Mouse (Mus musculus): ENCODE data around the gene Myef2. TPM values are rescaled to one million over a fixed set of nuclear protein-coding genes. Genes with fewer than 3 reads are reported as not detected.
"Not testable (repeated sequence)": the region's sequence is repeated elsewhere in the genome, so short reads cannot be mapped to it uniquely, and the experiment has no call there.

Myef2 gene
- 54.2 and 82.3 TPM in 2 replicates for total RNA-seq (2017)

- peak; percentile 73 to 84 for ATAC-seq (replicated peaks in 1 of 2; ENCODE audit: insufficient read depth in 1 of 2, low FRiP score in 2 of 2, low TSS enrichment in 1 of 2, low read depth in 1 of 2, poor library complexity in 2 of 2, severe bottlenecking in 2 of 2)
Measured at GRCm38 (mm10) chr2:125123477-125123852, at the start of gene Myef2. TSS of gene Myef2 (minus strand) at chr2:125123661.

DNA sequence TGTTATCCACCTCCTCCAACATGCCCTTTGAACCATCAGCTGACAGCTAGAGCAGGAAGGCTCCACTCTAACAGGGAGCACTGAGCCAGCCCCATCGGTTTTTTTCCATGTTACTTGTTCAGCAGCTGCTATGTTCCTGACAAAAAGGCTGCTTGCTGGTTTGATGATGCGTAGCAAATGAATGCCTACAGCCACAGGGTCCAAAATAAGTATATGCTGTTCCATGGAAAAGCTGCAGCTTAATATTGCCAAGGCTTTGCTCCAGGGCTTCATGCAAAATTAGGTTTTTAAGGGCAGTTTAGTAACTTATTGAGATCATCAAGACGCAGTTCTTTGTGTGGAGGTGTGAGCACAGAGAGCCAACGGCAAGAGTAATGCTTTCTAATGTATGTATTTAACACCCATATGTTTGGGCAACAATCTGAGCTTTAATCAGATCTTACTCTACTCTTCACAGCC lies 38.6 kb upstream of the Myef2 start:
- ATAC-seq (replicated peaks in 1 of 2; ENCODE audit: insufficient read depth in 1 of 2, low FRiP score in 2 of 2, low TSS enrichment in 1 of 2, low read depth in 1 of 2, poor library complexity in 2 of 2, severe bottlenecking in 2 of 2), result no peak

DNA sequence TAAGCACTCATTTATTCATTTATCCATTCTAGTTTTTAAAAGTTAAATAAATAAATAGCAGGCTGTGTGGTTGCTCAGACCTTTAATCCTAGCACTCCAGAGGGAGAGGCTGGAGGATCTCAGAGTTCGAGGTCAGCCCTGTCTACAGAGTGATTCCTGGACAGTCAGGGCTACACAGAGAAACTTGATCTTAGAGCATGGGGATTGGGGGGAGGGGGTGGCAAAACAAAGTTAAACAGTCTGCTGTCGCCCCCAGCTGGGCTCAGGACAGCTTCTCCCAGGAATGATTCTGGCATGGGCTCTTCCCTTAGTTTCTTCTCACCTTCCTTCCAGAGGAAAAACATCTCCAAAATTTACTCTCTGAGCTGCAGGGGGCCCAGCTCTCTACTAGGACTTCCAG lies 32.0 kb upstream of the Myef2 start:
- ATAC-seq (replicated peaks in 1 of 2; ENCODE audit: insufficient read depth in 1 of 2, low FRiP score in 2 of 2, low TSS enrichment in 1 of 2, low read depth in 1 of 2, poor library complexity in 2 of 2, severe bottlenecking in 2 of 2), result no peak

DNA sequence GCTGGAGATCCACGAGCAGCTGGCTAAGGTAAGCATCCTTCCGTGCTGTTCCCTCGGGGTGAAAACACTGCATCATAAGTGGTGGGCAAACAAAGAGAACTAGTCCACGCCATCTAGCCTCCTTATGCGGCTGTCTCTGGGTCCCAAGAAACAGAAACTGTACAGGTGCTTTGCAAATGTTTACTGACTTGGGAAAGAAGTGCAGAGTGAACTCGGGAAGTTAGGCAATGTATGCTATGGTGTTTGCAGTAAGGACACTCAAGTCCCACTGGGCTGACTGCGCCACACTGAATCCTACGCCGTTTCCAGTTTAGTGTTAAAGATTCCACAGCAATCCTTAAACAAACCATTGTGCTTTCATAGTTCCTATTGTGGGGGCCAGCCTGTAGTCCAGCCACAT lies 30.8 kb upstream of the Myef2 start:
- no peak for ATAC-seq (replicated peaks in 1 of 2; ENCODE audit: insufficient read depth in 1 of 2, low FRiP score in 2 of 2, low TSS enrichment in 1 of 2, low read depth in 1 of 2, poor library complexity in 2 of 2, severe bottlenecking in 2 of 2)

- ATAC-seq (replicated peaks in 1 of 2; ENCODE audit: insufficient read depth in 1 of 2, low FRiP score in 2 of 2, low TSS enrichment in 1 of 2, low read depth in 1 of 2, poor library complexity in 2 of 2, severe bottlenecking in 2 of 2), result no peak
Measured at GRCm38 (mm10) chr2:125152388-125152787, 28.9 kb upstream of the Myef2 start, which contains the start of gene Slc12a1. TSS of gene Slc12a1 (plus strand) at chr2:125152505.

- no peak for ATAC-seq (replicated peaks in 1 of 2; ENCODE audit: insufficient read depth in 1 of 2, low FRiP score in 2 of 2, low TSS enrichment in 1 of 2, low read depth in 1 of 2, poor library complexity in 2 of 2, severe bottlenecking in 2 of 2)
Measured at GRCm38 (mm10) chr2:125142336-125142735, 18.9 kb upstream of the Myef2 start.

DNA sequence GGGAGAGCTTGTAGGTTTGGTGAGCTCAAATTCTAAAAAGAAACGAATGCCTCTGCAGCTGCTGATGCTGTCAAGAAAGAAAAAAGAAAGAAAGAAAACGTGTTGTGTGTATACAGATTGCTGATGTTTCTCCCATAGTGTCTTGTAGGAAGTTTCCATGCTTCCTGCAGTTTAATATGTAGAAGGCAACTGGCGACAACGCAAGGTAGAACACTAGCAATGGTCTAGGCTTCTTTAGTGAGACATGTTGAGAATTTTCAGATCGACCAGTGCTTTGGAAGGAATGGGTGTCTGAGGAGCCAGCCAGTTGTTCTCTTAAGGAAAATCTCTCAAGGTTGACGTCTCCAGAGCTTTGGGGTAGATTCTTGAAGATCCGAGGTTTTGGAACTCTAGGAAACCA lies 13.4 kb upstream of the Myef2 start:
- no peak for ATAC-seq (replicated peaks in 1 of 2; ENCODE audit: insufficient read depth in 1 of 2, low FRiP score in 2 of 2, low TSS enrichment in 1 of 2, low read depth in 1 of 2, poor library complexity in 2 of 2, severe bottlenecking in 2 of 2)

DNA sequence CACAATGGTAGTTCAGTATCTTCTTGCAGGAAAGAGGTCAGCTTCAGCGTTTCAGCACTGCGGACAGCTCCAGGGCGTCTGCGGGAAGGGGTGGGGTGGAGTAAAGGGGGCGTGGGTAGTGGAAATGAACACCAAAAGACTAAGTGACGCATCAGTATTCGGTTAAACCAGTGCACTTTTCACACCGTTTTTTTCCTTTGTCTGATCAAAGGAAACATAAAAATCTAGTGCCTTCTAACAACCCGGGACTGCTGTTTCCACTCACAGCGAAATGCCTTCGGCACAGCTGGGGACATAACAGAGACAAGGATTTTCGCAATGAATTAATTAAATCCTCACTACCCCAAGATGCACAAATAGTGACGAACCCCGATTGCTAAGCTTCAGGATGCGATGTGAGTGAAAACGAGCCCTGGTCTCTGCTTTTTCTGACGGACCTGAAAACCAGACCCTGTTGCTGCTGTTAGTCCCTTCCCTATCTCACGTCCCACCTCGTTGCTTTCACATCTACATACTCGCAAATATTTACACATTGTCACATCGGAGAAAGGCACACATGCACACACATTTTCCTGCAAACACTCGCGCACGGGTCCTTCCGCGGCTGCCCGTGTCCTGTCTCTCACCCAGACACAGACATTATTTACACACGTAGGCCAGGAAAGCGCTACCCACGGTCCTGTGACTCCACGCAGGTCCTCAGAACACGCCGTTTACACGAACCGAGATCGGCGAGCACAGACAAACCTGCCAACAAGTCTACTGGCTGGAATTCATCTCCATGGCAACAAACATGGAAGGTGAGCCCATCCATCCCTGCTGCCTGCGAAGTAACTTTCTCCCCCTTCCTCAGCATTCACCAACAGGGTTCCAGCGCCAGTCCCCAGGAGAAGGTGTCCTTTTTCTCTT lies 12.7 kb upstream of the Myef2 start, which contains the start of gene Ctxn2:
Gene Ctxn2, plus strand, starts transcription at position 790 of the 909 bp plus-strand sequence.
- ATAC-seq (replicated peaks in 1 of 2; ENCODE audit: insufficient read depth in 1 of 2, low FRiP score in 2 of 2, low TSS enrichment in 1 of 2, low read depth in 1 of 2, poor library complexity in 2 of 2, severe bottlenecking in 2 of 2), result peak; percentile 93 to 94

GRCm38 (mm10) chr2:125134113-125134512 lies 10.7 kb upstream of the Myef2 start:
- no peak for ATAC-seq (replicated peaks in 1 of 2; ENCODE audit: insufficient read depth in 1 of 2, low FRiP score in 2 of 2, low TSS enrichment in 1 of 2, low read depth in 1 of 2, poor library complexity in 2 of 2, severe bottlenecking in 2 of 2)

- no peak for ATAC-seq (replicated peaks in 1 of 2; ENCODE audit: insufficient read depth in 1 of 2, low FRiP score in 2 of 2, low TSS enrichment in 1 of 2, low read depth in 1 of 2, poor library complexity in 2 of 2, severe bottlenecking in 2 of 2)
Measured at GRCm38 (mm10) chr2:125126792-125127191, 3.3 kb upstream of the Myef2 start.

- no peak for ATAC-seq (replicated peaks in 1 of 2; ENCODE audit: insufficient read depth in 1 of 2, low FRiP score in 2 of 2, low TSS enrichment in 1 of 2, low read depth in 1 of 2, poor library complexity in 2 of 2, severe bottlenecking in 2 of 2)
Measured at GRCm38 (mm10) chr2:125125824-125126223, 2.4 kb upstream of the Myef2 start.

GRCm38 (mm10) chr2:125122624-125123476 lies 611 bp downstream of the Myef2 start:
- peak; percentile 18 to 52; a peak in 3 of 4 replicates for ATAC-seq (replicated peaks in 1 of 2; ENCODE audit: insufficient read depth in 1 of 2, low FRiP score in 2 of 2, low TSS enrichment in 1 of 2, low read depth in 1 of 2, poor library complexity in 2 of 2, severe bottlenecking in 2 of 2)

- ATAC-seq (replicated peaks in 1 of 2; ENCODE audit: insufficient read depth in 1 of 2, low FRiP score in 2 of 2, low TSS enrichment in 1 of 2, low read depth in 1 of 2, poor library complexity in 2 of 2, severe bottlenecking in 2 of 2), result no peak
Measured at GRCm38 (mm10) chr2:125122288-125122623, 1.2 kb downstream of the Myef2 start.

GRCm38 (mm10) chr2:125119381-125120110 lies 3.9 kb downstream of the Myef2 start:
- no peak for ATAC-seq (replicated peaks in 1 of 2; ENCODE audit: insufficient read depth in 1 of 2, low FRiP score in 2 of 2, low TSS enrichment in 1 of 2, low read depth in 1 of 2, poor library complexity in 2 of 2, severe bottlenecking in 2 of 2)

DNA sequence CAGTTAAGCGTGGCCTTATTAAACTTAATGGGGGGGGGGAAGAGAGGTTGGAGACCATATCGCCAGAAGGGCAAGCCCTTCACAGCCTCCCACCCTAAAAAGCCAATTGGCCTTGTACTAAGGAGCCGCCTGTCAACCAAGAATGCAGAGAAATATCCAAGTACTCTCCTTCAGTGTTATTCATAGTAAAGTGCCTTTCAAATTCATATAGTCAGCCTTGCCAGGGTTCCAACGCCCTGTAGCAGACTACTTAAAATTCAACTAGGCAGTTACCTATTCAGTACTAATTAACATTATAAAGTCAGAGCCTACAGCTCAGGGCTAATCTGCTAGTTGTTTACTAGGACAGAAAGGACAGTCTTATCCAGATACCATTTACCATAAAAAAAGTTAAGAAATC lies 16.9 kb downstream of the Myef2 start:
- ATAC-seq (replicated peaks in 1 of 2; ENCODE audit: insufficient read depth in 1 of 2, low FRiP score in 2 of 2, low TSS enrichment in 1 of 2, low read depth in 1 of 2, poor library complexity in 2 of 2, severe bottlenecking in 2 of 2), result not testable (repeated sequence)

DNA sequence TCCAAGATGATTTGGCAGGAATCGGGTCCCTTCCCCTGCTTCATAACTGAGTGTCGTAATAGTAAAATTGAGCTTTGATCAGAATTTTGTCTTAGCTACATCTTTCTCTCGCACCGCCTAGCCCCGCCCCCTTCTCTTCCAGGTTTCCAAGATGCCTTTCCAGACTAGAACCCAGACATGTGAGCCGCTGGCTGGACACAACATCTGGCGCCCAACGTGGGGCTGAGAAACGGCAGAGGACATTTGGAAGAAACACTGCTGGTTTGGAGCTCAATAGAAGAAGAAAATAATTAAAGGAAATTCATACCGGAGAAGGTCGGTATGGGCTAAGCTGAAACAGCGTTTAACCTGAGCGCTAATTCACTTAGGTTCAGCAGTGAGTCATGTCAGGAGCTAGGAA lies 19.0 kb downstream of the Myef2 start:
- ATAC-seq (replicated peaks in 1 of 2; ENCODE audit: insufficient read depth in 1 of 2, low FRiP score in 2 of 2, low TSS enrichment in 1 of 2, low read depth in 1 of 2, poor library complexity in 2 of 2, severe bottlenecking in 2 of 2), result not testable (repeated sequence)

- ATAC-seq (replicated peaks in 1 of 2; ENCODE audit: insufficient read depth in 1 of 2, low FRiP score in 2 of 2, low TSS enrichment in 1 of 2, low read depth in 1 of 2, poor library complexity in 2 of 2, severe bottlenecking in 2 of 2), result not testable (repeated sequence)
Measured at GRCm38 (mm10) chr2:125092123-125092522, 31.3 kb downstream of the Myef2 start.

All from hematopoietic stem cell, adult 5-6 weeks (primary cell).